Mouse (Mus musculus) neural tube, embryonic 10.5 days (tissue): Measurements from ENCODE around the gene Rabgap1.
"Not testable (repeated sequence)": the region's sequence is repeated elsewhere in the genome, so short reads cannot be mapped to it uniquely, and the experiment has no call there.

ENCODE experiments used
- DNase-seq: peaks from one replicate; pipeline ENCODE4 v3.0.0-alpha.2; 2017; ENCODE audit warnings: low spot score; ENCODE audit errors: extremely low spot score

Gene Rabgap1

GRCm38 (mm10) chr2:37442611-37443591 lies at the start of gene Rabgap1, which contains the start of the genes Zbtb26 and Zbtb6:
Gene Rabgap1 (plus strand): TSS chr2:37443279.
Gene Zbtb26 (minus strand): TSS chr2:37443135.
Gene Zbtb6 (minus strand): TSS chr2:37443171.
- peak; percentile 96 for DNase-seq

GRCm38 (mm10) chr2:37395539-37395938 lies 47.5 kb upstream of the Rabgap1 start:
- DNase-seq = no peak

- DNase-seq = no peak
These were observed 21.2 kb upstream of the Rabgap1 start for GRCm38 (mm10) chr2:37421903-37422302.

GRCm38 (mm10) chr2:37422306-37423304 lies 20.5 kb upstream of the Rabgap1 start, which contains the start of gene Rc3h2:
Gene Rc3h2 (minus strand): TSS chr2:37422903.
- DNase-seq = peak; percentile 94

GRCm38 (mm10) chr2:37423671-37424070 lies 19.4 kb upstream of the Rabgap1 start:
- DNase-seq = no peak

GRCm38 (mm10) chr2:37430593-37431464 lies 12.2 kb upstream of the Rabgap1 start:
- DNase-seq = peak; percentile 87

GRCm38 (mm10) chr2:37431609-37432008 lies 11.5 kb upstream of the Rabgap1 start:
- DNase-seq = peak; percentile 16

- DNase-seq = peak; percentile 91
These were observed 8.7 kb downstream of the Rabgap1 start for GRCm38 (mm10) chr2:37451667-37452375.

GRCm38 (mm10) chr2:37452376-37452760 lies 9.3 kb downstream of the Rabgap1 start:
- DNase-seq = no peak

- DNase-seq = no peak
These were observed 17.6 kb downstream of the Rabgap1 start for GRCm38 (mm10) chr2:37460707-37461106.

- no peak for DNase-seq
These were observed 23.2 kb downstream of the Rabgap1 start for GRCm38 (mm10) chr2:37466266-37466665.

- DNase-seq = no peak
These were observed 36.5 kb downstream of the Rabgap1 start for GRCm38 (mm10) chr2:37479559-37479958.

GRCm38 (mm10) chr2:37480039-37480438 lies 37.0 kb downstream of the Rabgap1 start:
- no peak for DNase-seq

- no peak for DNase-seq
These were observed 41.1 kb downstream of the Rabgap1 start for GRCm38 (mm10) chr2:37484165-37484564.

- DNase-seq = no peak
These were observed 42.3 kb downstream of the Rabgap1 start for GRCm38 (mm10) chr2:37485370-37485769.

- DNase-seq = no peak
These were observed 43.3 kb downstream of the Rabgap1 start for GRCm38 (mm10) chr2:37486408-37486807.

- DNase-seq = no peak
These were observed 45.9 kb downstream of the Rabgap1 start for GRCm38 (mm10) chr2:37488956-37489355.

- no peak for DNase-seq
These were observed 54.2 kb downstream of the Rabgap1 start for GRCm38 (mm10) chr2:37497321-37497720.

- not testable (repeated sequence) for DNase-seq
These were observed 62.8 kb downstream of the Rabgap1 start for GRCm38 (mm10) chr2:37505856-37506255.
